Mouse (Mus musculus): ENCODE results near the gene Fignl1. TPM values are rescaled to one million over a fixed set of nuclear protein-coding genes. Genes with fewer than 3 reads are reported as not detected.

The Fignl1 gene
- polyA plus RNA-seq, 1 experiment from 2014 or later = 45.5 TPM

DNA sequence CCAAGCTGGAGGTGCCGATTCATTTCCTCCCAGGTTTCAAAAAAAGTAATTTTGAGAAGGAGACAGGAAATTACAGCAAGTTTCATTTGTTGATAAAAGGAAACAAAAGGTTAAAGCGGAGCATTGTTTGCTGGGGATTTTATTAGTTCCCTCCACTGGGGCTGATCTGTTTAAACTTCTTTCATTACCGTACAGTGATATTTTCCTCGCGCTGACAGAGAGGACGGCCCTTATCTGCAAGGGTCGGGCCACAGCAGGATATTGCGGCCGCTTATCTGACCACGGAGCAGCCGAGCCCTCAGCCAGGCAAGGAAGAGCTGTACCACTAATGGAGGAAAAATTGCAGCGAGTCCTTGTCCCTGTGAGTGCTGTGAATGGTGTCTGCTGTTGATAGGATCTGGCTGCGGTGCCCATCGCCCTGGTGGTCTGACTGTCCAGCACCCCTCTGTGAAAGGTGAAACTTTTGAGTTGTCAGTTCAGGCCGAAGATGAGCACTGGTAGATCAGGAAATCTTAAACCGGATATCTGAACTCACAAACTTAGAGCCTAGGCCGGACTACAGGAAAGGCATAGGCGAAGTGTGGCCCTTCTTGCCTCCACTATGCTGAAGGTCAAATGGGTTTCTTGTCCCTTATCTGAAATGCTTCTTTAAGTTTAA, 28.1 kb upstream of the Fignl1 start:
- Histone ChIP-seq H3K36me3 (ENCODE audit: control insufficient read depth, insufficient read depth, low read length) (no peaks in the 10 kb centered on the region), H3K9ac (ENCODE audit: low read depth, low read length) (peak overlapping the region; percentile 39)
- no peak for ATAC-seq (ENCODE audit: low read depth)

GRCm38 (mm10) chr11:11836262-11836661, 27.5 kb upstream of the Fignl1 start:
- no peak overlapping the region for H3K9ac ChIP-seq (ENCODE audit: low read depth, low read length)

More for the DNA sequence above, 28.1 kb upstream of the Fignl1 start:
- 41% methylated on average over 18 of the region's 18 CpGs for WGBS
- H3K4me3 ChIP-seq (ENCODE audit: low read depth, low read length) = no peak overlapping the region
- peak overlapping the region; percentile 78 for H3K27ac ChIP-seq (replicated peaks; ENCODE audit: low read depth, low read length)
- no peaks in the 10 kb centered on the region for H3K9me3 ChIP-seq (ENCODE audit: control insufficient read depth, low read length)
- H3K27me3 ChIP-seq (replicated peaks; ENCODE audit: control insufficient read depth, insufficient read depth, low read length) = no peaks in the 10 kb centered on the region
- H3K4me2 ChIP-seq (ENCODE audit: low read depth, low read length) = peak overlapping the region; percentile 27
- no peak for DNase-seq (ENCODE audit: low spot score)
- peaks cover 49% of the 10 kb centered on the region for H3K4me1 ChIP-seq (ENCODE audit: control insufficient read depth, insufficient read depth, low read length)

DNA sequence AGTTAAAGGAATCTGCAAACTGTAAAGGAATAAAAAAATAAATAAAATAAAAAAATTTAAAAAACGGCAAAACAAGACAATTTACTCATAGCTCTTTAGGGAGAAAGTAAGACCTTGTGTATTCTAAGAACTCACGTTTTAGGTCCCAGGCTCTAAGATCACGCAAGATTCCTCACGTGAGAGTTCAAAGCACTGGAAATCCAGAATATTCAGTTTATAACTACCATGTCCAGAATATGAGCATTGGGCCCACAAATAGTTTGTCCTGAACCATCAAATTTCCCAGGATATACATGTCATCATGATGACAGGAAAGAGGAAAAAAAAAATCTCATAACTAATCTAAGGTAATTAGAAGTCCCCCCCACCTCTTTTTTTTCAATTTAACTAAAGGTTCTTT, 27.0 kb upstream of the Fignl1 start:
- Histone ChIP-seq H3K27ac (replicated peaks; ENCODE audit: low read depth, low read length) (peak overlapping the region; percentile 78), H3K9me3 (ENCODE audit: control insufficient read depth, low read length) (no peaks in the 10 kb centered on the region), H3K9ac (ENCODE audit: low read depth, low read length) (no peak overlapping the region), H3K4me3 (ENCODE audit: low read depth, low read length) (no peak overlapping the region), H3K36me3 (ENCODE audit: control insufficient read depth, insufficient read depth, low read length) (no peaks in the 10 kb centered on the region), H3K4me1 (ENCODE audit: control insufficient read depth, insufficient read depth, low read length) (peaks cover 56% of the 10 kb centered on the region), H3K4me2 (ENCODE audit: low read depth, low read length) (no peak overlapping the region), H3K27me3 (replicated peaks; ENCODE audit: control insufficient read depth, insufficient read depth, low read length) (no peaks in the 10 kb centered on the region)
- WGBS = 66% methylated on average over 4 of the region's 4 CpGs
- ATAC-seq (ENCODE audit: low read depth) (no peak), DNase-seq (ENCODE audit: low spot score) (no peak)

More at GRCm38 (mm10) chr11:11836262-11836661, 27.5 kb upstream of the Fignl1 start:
- Histone ChIP-seq H3K4me2 (ENCODE audit: low read depth, low read length) (peak overlapping the region; percentile 27; the same call in 1 of the 2 replicates), H3K4me1 (ENCODE audit: control insufficient read depth, insufficient read depth, low read length) (peaks cover 53% of the 10 kb centered on the region), H3K27me3 (replicated peaks; ENCODE audit: control insufficient read depth, insufficient read depth, low read length) (no peaks in the 10 kb centered on the region), H3K27ac (replicated peaks; ENCODE audit: low read depth, low read length) (peak overlapping the region; percentile 78), H3K36me3 (ENCODE audit: control insufficient read depth, insufficient read depth, low read length) (no peaks in the 10 kb centered on the region), H3K9me3 (ENCODE audit: control insufficient read depth, low read length) (no peaks in the 10 kb centered on the region), H3K4me3 (ENCODE audit: low read depth, low read length) (no peak overlapping the region)
- no peak for DNase-seq (ENCODE audit: low spot score)
- ATAC-seq (ENCODE audit: low read depth) = no peak; the same call in 1 of the 2 replicates
- 40% methylated on average over 8 of the region's 8 CpGs for WGBS

- H3K4me1 ChIP-seq (ENCODE audit: control insufficient read depth, insufficient read depth, low read length) = peaks cover 61% of the 10 kb centered on the region
These were observed 26.6 kb upstream of the Fignl1 start for GRCm38 (mm10) chr11:11835361-11835760.

GRCm38 (mm10) chr11:11833100-11833499, 24.3 kb upstream of the Fignl1 start:
- Histone ChIP-seq H3K4me1 (ENCODE audit: control insufficient read depth, insufficient read depth, low read length) (peaks cover 72% of the 10 kb centered on the region), H3K27ac (replicated peaks; ENCODE audit: low read depth, low read length) (peak overlapping the region; percentile 80), H3K9me3 (ENCODE audit: control insufficient read depth, low read length) (no peaks in the 10 kb centered on the region), H3K4me2 (ENCODE audit: low read depth, low read length) (0 out of 2 replicates have a peak overlapping the region, but pooled peaks have one; percentile 10), H3K27me3 (replicated peaks; ENCODE audit: control insufficient read depth, insufficient read depth, low read length) (no peaks in the 10 kb centered on the region), H3K4me3 (ENCODE audit: low read depth, low read length) (no peak overlapping the region), H3K36me3 (ENCODE audit: control insufficient read depth, insufficient read depth, low read length) (no peaks in the 10 kb centered on the region), H3K9ac (ENCODE audit: low read depth, low read length) (no peak overlapping the region)
- ATAC-seq (ENCODE audit: low read depth) (no peak), DNase-seq (ENCODE audit: low spot score) (no peak)
- 24% methylated on average over 8 of the region's 8 CpGs for WGBS

More at GRCm38 (mm10) chr11:11835361-11835760, 26.6 kb upstream of the Fignl1 start:
- 47% methylated on average over 6 of the region's 6 CpGs for WGBS
- no peak for ATAC-seq (ENCODE audit: low read depth)
- Histone ChIP-seq H3K36me3 (ENCODE audit: control insufficient read depth, insufficient read depth, low read length) (no peaks in the 10 kb centered on the region), H3K4me3 (ENCODE audit: low read depth, low read length) (no peak overlapping the region), H3K9me3 (ENCODE audit: control insufficient read depth, low read length) (no peaks in the 10 kb centered on the region), H3K27ac (replicated peaks; ENCODE audit: low read depth, low read length) (peak overlapping the region; percentile 78), H3K27me3 (replicated peaks; ENCODE audit: control insufficient read depth, insufficient read depth, low read length) (no peaks in the 10 kb centered on the region), H3K9ac (ENCODE audit: low read depth, low read length) (no peak overlapping the region), H3K4me2 (ENCODE audit: low read depth, low read length) (no peak overlapping the region)
- DNase-seq (ENCODE audit: low spot score) = no peak

DNA sequence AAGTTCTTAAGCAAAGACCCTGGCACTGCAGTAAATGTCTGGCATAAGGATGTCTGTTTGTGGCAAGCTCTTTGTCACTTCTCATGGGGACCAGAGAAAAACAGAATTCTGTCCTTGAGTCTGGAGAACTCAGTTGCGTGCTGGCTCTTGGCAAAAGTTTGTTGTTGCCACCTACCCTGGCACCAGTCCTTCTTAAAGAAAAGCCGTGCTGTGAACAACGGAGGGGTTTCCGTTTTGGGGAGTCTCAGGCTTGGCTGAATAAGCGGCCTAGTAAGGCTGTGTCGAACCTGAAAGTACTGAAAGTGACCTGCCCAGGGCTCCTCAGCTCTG, 24.0 kb upstream of the Fignl1 start:
- Histone ChIP-seq H3K9ac (ENCODE audit: low read depth, low read length) (0 out of 2 replicates have a peak overlapping the region, but pooled peaks have one; percentile 3), H3K27me3 (replicated peaks; ENCODE audit: control insufficient read depth, insufficient read depth, low read length) (no peaks in the 10 kb centered on the region)
- 34% methylated on average over 6 of the region's 6 CpGs for WGBS

DNA sequence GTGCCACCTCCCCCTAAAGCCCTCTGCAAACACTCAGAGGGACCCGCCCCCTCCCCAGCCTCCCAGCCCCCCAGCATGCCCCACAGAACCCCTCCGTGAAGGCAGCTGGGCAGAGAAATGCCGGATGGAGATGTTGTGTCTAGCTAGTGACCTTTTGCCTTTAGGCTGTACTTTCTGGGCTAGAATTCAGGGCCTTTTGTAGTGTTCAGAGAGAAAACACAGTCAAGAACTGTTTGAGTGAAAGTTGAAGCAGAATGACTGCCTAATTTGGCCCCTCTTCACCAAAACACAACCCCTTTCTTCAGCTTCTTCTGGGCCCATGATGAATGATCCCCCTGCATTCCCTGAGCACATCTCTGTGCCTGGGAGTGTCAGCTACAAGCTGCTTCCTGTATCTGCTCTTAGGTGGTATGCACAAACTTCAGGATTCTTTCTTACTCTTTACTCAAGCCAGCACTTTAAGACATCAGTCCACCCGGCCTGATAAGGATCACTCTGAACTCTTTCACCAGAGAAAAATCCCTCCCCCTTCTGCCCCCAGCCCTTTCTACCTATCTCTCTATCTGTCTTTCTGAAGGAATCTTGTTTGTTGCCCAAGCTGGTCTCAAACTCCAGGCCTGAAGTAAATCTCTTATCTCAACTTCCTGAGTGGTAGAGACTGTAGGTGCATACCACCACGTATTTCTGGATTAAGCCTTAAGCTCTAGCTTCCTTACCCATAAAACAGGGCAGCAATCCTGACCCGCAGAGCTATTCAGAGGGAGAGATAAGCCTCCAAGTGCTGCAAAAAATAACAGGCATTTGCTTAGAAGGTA, 23.4 kb upstream of the Fignl1 start:
- no peaks in the 10 kb centered on the region for H3K36me3 ChIP-seq (ENCODE audit: control insufficient read depth, insufficient read depth, low read length)
- H3K4me2 ChIP-seq (ENCODE audit: low read depth, low read length) = peak overlapping the region; percentile 21; the same call in 1 of the 2 replicates
- ATAC-seq (ENCODE audit: low read depth) (no peak), DNase-seq (ENCODE audit: low spot score) (no peak)
- peak overlapping the region; percentile 38; the same call in 1 of the 2 replicates for H3K9ac ChIP-seq (ENCODE audit: low read depth, low read length)
- H3K4me3 ChIP-seq (ENCODE audit: low read depth, low read length) = no peak overlapping the region
- peaks cover 67% of the 10 kb centered on the region for H3K4me1 ChIP-seq (ENCODE audit: control insufficient read depth, insufficient read depth, low read length)
- WGBS = 6% methylated on average over 6 of the region's 6 CpGs
- no peaks in the 10 kb centered on the region for H3K9me3 ChIP-seq (ENCODE audit: control insufficient read depth, low read length)
- no peaks in the 10 kb centered on the region for H3K27me3 ChIP-seq (replicated peaks; ENCODE audit: control insufficient read depth, insufficient read depth, low read length)
- H3K27ac ChIP-seq (replicated peaks; ENCODE audit: low read depth, low read length) = peak overlapping the region; percentile 80

More for the DNA sequence above, 24.0 kb upstream of the Fignl1 start:
- no peak overlapping the region for H3K4me2 ChIP-seq (ENCODE audit: low read depth, low read length)
- H3K27ac ChIP-seq (replicated peaks; ENCODE audit: low read depth, low read length) = peak overlapping the region; percentile 80
- H3K9me3 ChIP-seq (ENCODE audit: control insufficient read depth, low read length) = no peaks in the 10 kb centered on the region
- DNase-seq (ENCODE audit: low spot score) (no peak), ATAC-seq (ENCODE audit: low read depth) (no peak)
- H3K4me3 ChIP-seq (ENCODE audit: low read depth, low read length) = no peak overlapping the region
- H3K36me3 ChIP-seq (ENCODE audit: control insufficient read depth, insufficient read depth, low read length) = no peaks in the 10 kb centered on the region
- H3K4me1 ChIP-seq (ENCODE audit: control insufficient read depth, insufficient read depth, low read length) = peaks cover 71% of the 10 kb centered on the region

- Histone ChIP-seq H3K36me3 (ENCODE audit: control insufficient read depth, insufficient read depth, low read length) (no peaks in the 10 kb centered on the region), H3K4me3 (ENCODE audit: low read depth, low read length) (no peak overlapping the region), H3K27me3 (replicated peaks; ENCODE audit: control insufficient read depth, insufficient read depth, low read length) (no peaks in the 10 kb centered on the region), H3K9me3 (ENCODE audit: control insufficient read depth, low read length) (no peaks in the 10 kb centered on the region), H3K4me1 (ENCODE audit: control insufficient read depth, insufficient read depth, low read length) (peaks cover 61% of the 10 kb centered on the region), H3K4me2 (ENCODE audit: low read depth, low read length) (peak overlapping the region; percentile 21; the same call in 1 of the 2 replicates), H3K27ac (replicated peaks; ENCODE audit: low read depth, low read length) (peak overlapping the region; percentile 80), H3K9ac (ENCODE audit: low read depth, low read length) (peak overlapping the region; percentile 38; the same call in 1 of the 2 replicates)
- no peak for ATAC-seq (ENCODE audit: low read depth)
- no peak for DNase-seq (ENCODE audit: low spot score)
- 15% methylated on average over 6 of the region's 6 CpGs for WGBS
These were observed 22.8 kb upstream of the Fignl1 start for GRCm38 (mm10) chr11:11831526-11831925.

Data from embryonic facial prominence, embryonic 14.5 days (tissue).